Mouse (Mus musculus) olfactory bulb, adult 2 months (tissue): ENCODE results near the gene Slc25a42.

Source experiments
- CTCF ChIP-seq: fragments of 200-500 bp; IDR thresholded peaks from 2 replicates; pipeline ENCODE4 v1.5.1; 2012; ENCODE audit warnings: low read depth, mild to moderate bottlenecking, low read length, moderate library complexity; ENCODE audit not compliant: insufficient read depth
- POLR2A ChIP-seq: fragments of 200-500 bp; IDR thresholded peaks from 2 replicates; pipeline ENCODE4 v1.6.1; 2012; ENCODE audit warnings: mild to moderate bottlenecking, low read depth, low read length, moderate library complexity; ENCODE audit not compliant: insufficient read depth

GRCm38 (mm10) chr8:70234781-70235128 lies 22.6 kb upstream of the Slc25a42 start:
- TF ChIP-seq POLR2A (no peak), CTCF (no peak)
